Comparison of ENCODE assay signal across 32 mouse cellular contexts in genomic region chr13:101910687-101911086, GRCm38 (mm10).
DNase-seq lines count a peak whose midpoint lies in the region; ATAC-seq lines count a peak whose summit lies in the region.
"Had no signal": no experiment of that assay in that cellular context is flagged by ENCODE, and none has a peak within 500 bp of the region (broad histone marks: within the 10 kb centered on the region; RNA-seq: fewer than 3 reads in every experiment).

No protein-coding gene starts in this region.

- H3K27ac ChIP-seq in midbrain, embryonic 11.5 days (ENCODE audit: low read depth, low read length) = no peak overlapping the region
- H3K27ac ChIP-seq in midbrain, embryonic 15.5 days = no peak overlapping the region
- H3K27ac ChIP-seq: embryonic facial prominence, embryonic 13.5 days; forebrain, embryonic 10.5 days; heart, embryonic 10.5 days; heart, embryonic 15.5 days; hindbrain, embryonic 12.5 days; hindbrain, postnatal 0 days; intestine, embryonic 15.5 days; layer of hippocampus, adult 2 months; left cerebral cortex, adult 2 months; liver, embryonic 14.5 days; neural tube, embryonic 12.5 days; stomach, postnatal 0 days had no signal

- H3K9ac ChIP-seq in midbrain, embryonic 11.5 days (ENCODE audit: low read length) = no peak overlapping the region
- no peak overlapping the region for H3K9ac ChIP-seq in midbrain, embryonic 15.5 days
- H3K9ac ChIP-seq: embryonic facial prominence, embryonic 13.5 days; heart, embryonic 15.5 days; hindbrain, embryonic 12.5 days; intestine, embryonic 15.5 days; liver, embryonic 14.5 days; neural tube, embryonic 12.5 days had no signal

- H3K4me1 ChIP-seq in midbrain, embryonic 11.5 days (ENCODE audit: control insufficient read depth, insufficient read depth, low read length) = no peaks in the 10 kb centered on the region
- no peaks in the 10 kb centered on the region for H3K4me1 ChIP-seq in midbrain, embryonic 15.5 days
- H3K4me1 ChIP-seq: hindbrain, embryonic 12.5 days; neural tube, embryonic 12.5 days had no signal

- H3K27me3 ChIP-seq in midbrain, embryonic 11.5 days (ENCODE audit: control insufficient read depth, insufficient read depth, low read length) = no peaks in the 10 kb centered on the region
- no peaks in the 10 kb centered on the region for H3K27me3 ChIP-seq in midbrain, embryonic 15.5 days (replicated peaks)
- H3K27me3 ChIP-seq: CH12.LX; embryonic facial prominence, embryonic 13.5 days; heart, embryonic 15.5 days; hindbrain, embryonic 12.5 days; intestine, embryonic 15.5 days; neural tube, embryonic 12.5 days had no signal

- H3K9me3 ChIP-seq in midbrain, embryonic 11.5 days (ENCODE audit: control insufficient read depth, low read length) = no peaks in the 10 kb centered on the region
- H3K9me3 ChIP-seq in midbrain, embryonic 15.5 days = no peaks in the 10 kb centered on the region
- H3K9me3 ChIP-seq: embryonic facial prominence, embryonic 13.5 days; forebrain, embryonic 10.5 days; heart, embryonic 10.5 days; heart, embryonic 15.5 days; hindbrain, embryonic 12.5 days; intestine, embryonic 15.5 days; neural tube, embryonic 12.5 days had no signal

- no peak for ATAC-seq in midbrain, embryonic 11.5 days (ENCODE audit: low FRiP score)
- no peak for ATAC-seq in midbrain, embryonic 15.5 days (replicated peaks)
- ATAC-seq: forebrain, embryonic 16.5 days; hindbrain, postnatal 0 days; intestine, embryonic 15.5 days; midbrain, embryonic 16.5 days had no signal

- 92% methylated on average over 5 of the region's 5 CpGs for WGBS in midbrain, embryonic 11.5 days
- 94% methylated on average over 5 of the region's 5 CpGs for WGBS in midbrain, embryonic 15.5 days

- H3K4me3 ChIP-seq in midbrain, embryonic 11.5 days (ENCODE audit: low read depth, low read length) = no peak overlapping the region
- no peak overlapping the region for H3K4me3 ChIP-seq in midbrain, embryonic 15.5 days
- H3K4me3 ChIP-seq: embryonic facial prominence, embryonic 13.5 days; forebrain, embryonic 10.5 days; heart, embryonic 10.5 days; heart, embryonic 15.5 days; hindbrain, embryonic 12.5 days; intestine, embryonic 15.5 days; layer of hippocampus, adult 2 months; left cerebral cortex, adult 2 months; myocyte; neural tube, embryonic 12.5 days had no signal

- DNase-seq in adrenal gland, postnatal 10 days = peak; percentile 20
- no peak for DNase-seq in adrenal gland, adult (ENCODE audit: inconsistent age in 2 of 2, low spot score in 1 of 2)
- DNase-seq in gastrocnemius, adult 18-20 months (ENCODE audit: low spot score) = peak; percentile 24
- no peak for DNase-seq in gastrocnemius, postnatal 36 days
- peak; percentile 67 for DNase-seq in midbrain, embryonic 11.5 days (ENCODE audit: low spot score, missing footprints)
- peak; percentile 42 for DNase-seq in brain, adult 2 months (ENCODE audit: low read depth, low spot score)
- DNase-seq in heart, adult 18-20 months = no peak
- DNase-seq: adrenal gland, postnatal 25 days; cerebellum, adult 8-10 months; kidney, adult 2 months; kidney, postnatal 36 days; lung, adult 2 months; lung, postnatal 10 days; thymus, adult 18-20 months; thymus, postnatal 36 days had no signal

- H3K4me2 ChIP-seq in midbrain, embryonic 11.5 days = no peak overlapping the region
- no peak overlapping the region for H3K4me2 ChIP-seq in midbrain, embryonic 15.5 days
- H3K4me2 ChIP-seq: embryonic facial prominence, embryonic 13.5 days; heart, embryonic 15.5 days; hindbrain, embryonic 12.5 days; intestine, embryonic 15.5 days; neural tube, embryonic 12.5 days had no signal

- intact Hi-C loops in gastrocnemius, postnatal 36 days (cut with DNase I) = no loop called here

- no peaks in the 10 kb centered on the region for H3K36me3 ChIP-seq in midbrain, embryonic 11.5 days (ENCODE audit: control insufficient read depth, insufficient read depth, low read length)
- no peaks in the 10 kb centered on the region for H3K36me3 ChIP-seq in midbrain, embryonic 15.5 days (replicated peaks)
- H3K36me3 ChIP-seq: embryonic facial prominence, embryonic 13.5 days; forebrain, embryonic 10.5 days; heart, embryonic 10.5 days; heart, embryonic 15.5 days; hindbrain, embryonic 12.5 days; intestine, embryonic 15.5 days; neural tube, embryonic 12.5 days had no signal

Comparison
In these comparisons a context has a peak if more than half of its experiments do, and no peak if none do; other contexts are left out.
1. DNase-seq: peak in adrenal gland, postnatal 10 days (single experiment), gastrocnemius, adult 18-20 months (single experiment), midbrain, embryonic 11.5 days (single experiment) and brain, adult 2 months (single experiment); none in adrenal gland, adult (0 of 2), gastrocnemius, postnatal 36 days (0 of 2) and heart, adult 18-20 months (0 of 2).